Mouse (Mus musculus) midbrain, postnatal 0 days (tissue): ENCODE measurements around the gene Gm10964. TPM values are rescaled to one million over a fixed set of nuclear protein-coding genes. Genes with fewer than 3 reads are reported as not detected.

Experiments
- ATAC-seq: fragments of 200-750 bp; cut with Nextera tagmentation; 2 replicates; pipeline ENCODE4 v1.8.0; 2017; ENCODE audit warnings: moderate number of reproducible peaks, mild to moderate bottlenecking, moderate TSS enrichment, moderate library complexity; ENCODE audit not compliant: low FRiP score
- DNase-seq: peaks from one replicate; pipeline ENCODE4 v3.0.0-alpha.2; 2015; ENCODE audit warnings: low spot score
- H3K27ac ChIP-seq: fragments of 300-500 bp; sonication (generic); 2 replicates; pipeline ENCODE4 v1.5.1; 2014; ENCODE audit warnings: low read depth, mild to moderate bottlenecking, low read length, mixed read lengths
- H3K27me3 ChIP-seq: fragments of 300-500 bp; sonication (generic); 2 replicates; pipeline ENCODE4 v1.6.1; 2014; ENCODE audit warnings: low read length, control low read depth, mixed read lengths; ENCODE audit not compliant: insufficient read depth
- H3K36me3 ChIP-seq: fragments of 300-500 bp; sonication (generic); 2 replicates; pipeline ENCODE4 v1.6.1; 2014; ENCODE audit warnings: low read length, control low read depth, mixed read lengths; ENCODE audit not compliant: insufficient read depth
- H3K4me1 ChIP-seq: fragments of 300-500 bp; sonication (generic); 2 replicates; pipeline ENCODE4 v1.6.1; 2014; ENCODE audit warnings: mild to moderate bottlenecking, control low read depth, antibody characterized with exemption, low read length, mixed read lengths; ENCODE audit not compliant: insufficient read depth
- H3K4me2 ChIP-seq: fragments of 300-500 bp; sonication (generic); 2 replicates; pipeline ENCODE4 v1.6.1; 2014; ENCODE audit warnings: low read depth, mild to moderate bottlenecking, low read length, mixed read lengths; ENCODE audit not compliant: poor library complexity, severe bottlenecking
- H3K4me3 ChIP-seq: fragments of 300-500 bp; sonication (generic); 2 replicates; pipeline ENCODE4 v1.5.1; 2014; ENCODE audit warnings: low read depth, mild to moderate bottlenecking, low read length, moderate library complexity
- H3K9ac ChIP-seq: fragments of 300-500 bp; sonication (generic); replicated peaks from 2 replicates; pipeline ENCODE4 v1.6.1; 2014; ENCODE audit warnings: mild to moderate bottlenecking, low read length, moderate library complexity, mixed read lengths; ENCODE audit not compliant: poor library complexity, severe bottlenecking
- H3K9me3 ChIP-seq: fragments of 300-500 bp; sonication (generic); 2 replicates; pipeline ENCODE4 v1.6.1; 2016; ENCODE audit warnings: low read length, control low read depth
- CTCF ChIP-seq: IDR thresholded peaks from 2 replicates; pipeline ENCODE4 v1.5.1; 2016; ENCODE audit warnings: antibody characterized with exemption, mild to moderate bottlenecking
- WGBS: fragments of 180-500 bp; shearing (Covaris S2); extraction: QIAGEN DNeasy Blood & Tissue Kit; methylation state at CpG from one replicate; pipeline ENCODE4 v1.1.7; 2014; 5-methylcytosine and 5-hydroxymethylcytosine counted together
- polyA plus RNA-seq: library from polyadenylated mRNA; unstranded; fragments of >200 nt; fragmentation: Nextera tagmentation; extraction: Ambion mirVana; gene quantifications from 2 replicates; pipeline ENCODE4 v1.2.1, GENCODE M21; 2015
- total RNA-seq: library from RNA; depleted of rRNA; stranded (reverse); fragments of >200 nt; gene quantifications from 2 replicates; pipeline ENCODE4 v1.2.3, GENCODE M21; 2014

Gene Gm10964
- total and polyA plus RNA-seq, 2 experiments from 2014 or later, result not detected

DNA sequence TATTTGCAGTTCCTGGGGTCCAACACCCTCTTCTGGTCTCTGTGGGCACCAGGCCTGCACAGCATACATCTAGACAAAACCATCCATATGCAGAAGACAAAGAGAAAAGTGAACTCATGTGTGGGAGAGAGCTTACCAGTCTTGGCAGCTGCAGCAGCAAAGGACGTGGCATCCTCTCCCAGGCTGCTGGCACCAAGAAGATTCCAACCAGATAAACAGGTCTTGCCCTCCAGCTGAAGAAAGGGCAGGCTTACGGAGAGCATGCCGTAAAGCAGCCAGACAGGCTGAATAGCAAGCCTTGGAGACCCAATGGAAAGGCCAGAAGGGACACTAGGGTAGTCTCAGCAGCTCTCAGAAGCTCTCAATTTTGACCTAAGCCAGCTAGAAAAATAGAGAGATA lies 7.0 kb upstream of the Gm10964 start:
- DNase-seq (no peak), ATAC-seq (no peak)
- Histone ChIP-seq H3K9me3 (no peaks in the 10 kb centered on the region), H3K4me1 (peaks cover 16% of the 10 kb centered on the region; the same call in 1 of the 2 replicates), H3K4me2 (no peak overlapping the region), H3K36me3 (no peaks in the 10 kb centered on the region; the same call in 1 of the 2 replicates), H3K4me3 (no peak overlapping the region), H3K27me3 (no peaks in the 10 kb centered on the region), H3K9ac (no peak overlapping the region), H3K27ac (no peak overlapping the region)
- no peak for TF ChIP-seq CTCF
- WGBS, result 91% methylated on average over 3 of the region's 3 CpGs

DNA sequence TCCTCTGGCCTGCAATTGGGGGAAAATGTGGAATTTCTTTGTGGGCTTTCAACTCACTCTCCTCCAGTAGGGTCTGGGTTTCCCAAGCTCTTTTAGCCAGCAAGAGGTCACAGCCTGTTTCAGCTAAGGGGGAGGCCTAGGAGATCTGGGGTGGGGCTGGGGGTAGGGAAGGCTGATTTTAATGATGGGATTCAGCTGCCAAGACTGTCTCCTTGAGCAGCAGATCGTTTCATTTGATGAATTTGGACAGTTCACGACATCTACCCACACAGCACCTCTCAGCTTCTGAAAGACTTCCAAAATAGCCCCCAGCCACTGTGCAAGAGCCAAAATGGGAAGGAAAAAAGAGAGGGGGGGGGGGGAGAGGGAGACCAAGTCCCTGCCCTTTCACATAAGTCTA lies 6.0 kb upstream of the Gm10964 start:
- no peak for ATAC-seq
- Histone ChIP-seq H3K27ac (no peak overlapping the region), H3K4me1 (peaks cover 16% of the 10 kb centered on the region; the same call in 1 of the 2 replicates), H3K9me3 (no peaks in the 10 kb centered on the region), H3K9ac (no peak overlapping the region), H3K27me3 (no peaks in the 10 kb centered on the region), H3K4me2 (no peak overlapping the region), H3K4me3 (no peak overlapping the region), H3K36me3 (no peaks in the 10 kb centered on the region; the same call in 1 of the 2 replicates)
- 25% methylated on average over 2 of the region's 2 CpGs for WGBS
- DNase-seq, result no peak
- no peak for TF ChIP-seq CTCF

GRCm38 (mm10) chr3:103733799-103734695 lies 5.1 kb upstream of the Gm10964 start:
- H3K4me2 ChIP-seq, result peak overlapping the region; percentile 40
- no peaks in the 10 kb centered on the region for H3K9me3 ChIP-seq
- ATAC-seq, result peak; percentile 78
- peaks cover 16% of the 10 kb centered on the region; the same call in 1 of the 2 replicates for H3K4me1 ChIP-seq
- peak overlapping the region; percentile 38; the same call in 1 of the 2 replicates for H3K27ac ChIP-seq
- TF ChIP-seq CTCF, result peak; percentile 61
- no peaks in the 10 kb centered on the region for H3K27me3 ChIP-seq
- no peak overlapping the region for H3K4me3 ChIP-seq
- H3K36me3 ChIP-seq, result no peaks in the 10 kb centered on the region; the same call in 1 of the 2 replicates
- 8% methylated on average over 19 of the region's 19 CpGs for WGBS
- peak overlapping the region; percentile 48 for H3K9ac ChIP-seq
- peak; percentile 75 for DNase-seq

DNA sequence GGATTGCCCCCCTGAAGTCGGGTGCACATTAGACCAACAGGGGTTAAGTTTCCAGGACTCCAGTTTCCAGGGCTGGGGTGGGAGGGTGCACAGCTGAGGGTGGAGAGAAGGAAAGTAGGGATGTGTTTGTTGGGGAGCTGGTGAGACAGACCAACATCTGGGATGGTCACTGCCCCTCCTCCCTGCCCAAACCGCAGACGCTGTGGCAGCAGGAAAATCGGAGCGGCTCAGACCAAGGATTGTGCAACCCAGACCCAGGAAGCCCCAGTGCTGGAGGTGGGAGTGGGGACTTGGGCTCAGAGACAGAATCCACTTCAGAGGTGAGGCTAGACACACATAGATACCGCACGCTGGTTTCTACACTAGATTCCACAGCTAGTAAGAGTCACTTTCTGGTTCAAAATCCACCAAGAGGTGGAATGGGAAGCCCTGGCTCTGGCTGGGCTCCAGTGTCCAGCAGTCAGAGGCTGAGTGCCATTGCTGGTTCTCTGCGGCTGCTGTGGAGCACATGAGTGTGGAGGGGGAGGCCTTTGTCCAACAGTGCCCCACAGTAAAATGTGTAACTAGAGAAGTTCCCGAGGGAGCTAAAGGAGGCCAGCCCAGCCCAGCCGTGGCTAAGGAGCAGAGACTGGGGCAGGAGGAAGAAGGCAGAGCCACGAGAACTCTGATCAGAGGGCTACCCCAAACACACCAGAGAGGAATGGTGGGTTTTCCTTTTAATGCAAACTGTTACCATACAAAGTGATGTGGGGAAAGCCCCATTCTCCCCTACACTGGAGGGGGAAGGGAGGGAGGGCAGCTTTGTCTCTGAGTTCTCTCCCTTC lies 4.3 kb upstream of the Gm10964 start:
- DNase-seq, result peak; percentile 47
- TF ChIP-seq CTCF, result no peak
- no peak overlapping the region for H3K27ac ChIP-seq
- H3K36me3 ChIP-seq, result no peaks in the 10 kb centered on the region; the same call in 1 of the 2 replicates
- peak overlapping the region; percentile 48; the same call in 1 of the 2 replicates for H3K9ac ChIP-seq
- no peak for ATAC-seq
- H3K27me3 ChIP-seq, result no peaks in the 10 kb centered on the region
- H3K4me1 ChIP-seq, result peaks cover 16% of the 10 kb centered on the region; the same call in 1 of the 2 replicates
- 20% methylated on average over 11 of the region's 11 CpGs for WGBS
- H3K4me3 ChIP-seq, result no peak overlapping the region
- peak overlapping the region; percentile 40 for H3K4me2 ChIP-seq
- H3K9me3 ChIP-seq, result no peaks in the 10 kb centered on the region

DNA sequence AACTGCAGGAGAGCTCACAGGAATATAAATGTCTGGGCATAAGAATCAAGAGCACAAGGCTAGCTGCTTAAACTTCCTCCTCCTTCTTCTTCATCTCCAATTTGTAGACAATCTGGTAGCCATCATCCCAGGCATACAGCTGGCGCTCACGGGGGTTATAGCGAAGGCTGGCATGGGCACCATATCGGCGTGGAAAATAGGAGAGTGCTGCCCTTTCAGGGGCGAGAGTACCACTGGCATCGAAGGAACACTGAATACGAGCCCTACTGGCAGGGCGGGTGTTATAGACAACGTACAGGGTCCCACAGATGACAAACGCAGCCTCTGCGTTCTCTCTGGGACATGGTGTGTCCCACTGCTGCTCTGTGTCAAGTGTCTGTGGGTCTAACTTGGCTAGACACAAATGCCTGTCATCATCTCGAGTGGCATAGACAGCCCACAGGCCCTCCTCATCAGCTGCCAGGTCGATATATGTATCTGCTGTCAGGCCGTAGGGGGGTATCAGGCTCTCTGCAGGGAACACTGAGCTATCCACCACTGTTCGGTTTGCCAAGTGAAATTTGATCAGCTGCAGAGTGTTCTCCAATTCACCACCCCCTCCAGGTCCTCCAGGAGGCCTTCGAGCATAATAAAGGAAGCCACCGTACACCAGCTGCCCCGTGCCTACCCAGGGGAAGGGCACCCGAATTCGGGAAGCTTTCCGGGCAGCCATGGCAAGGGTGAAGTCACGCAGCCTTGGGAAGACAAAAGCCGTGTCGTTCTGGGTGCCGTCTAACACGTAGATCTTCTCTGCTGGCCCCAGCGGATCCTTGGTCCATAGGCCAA lies 3.2 kb upstream of the Gm10964 start:
- DNase-seq (no peak), ATAC-seq (no peak)
- H3K27ac ChIP-seq, result no peak overlapping the region
- no peaks in the 10 kb centered on the region for H3K27me3 ChIP-seq
- 82% methylated on average over 28 of the region's 28 CpGs for WGBS
- TF ChIP-seq CTCF, result no peak
- H3K9ac ChIP-seq, result no peak overlapping the region
- H3K36me3 ChIP-seq, result no peaks in the 10 kb centered on the region; the same call in 1 of the 2 replicates
- no peak overlapping the region for H3K4me3 ChIP-seq
- H3K4me1 ChIP-seq, result peaks cover 16% of the 10 kb centered on the region; the same call in 1 of the 2 replicates
- H3K4me2 ChIP-seq, result no peak overlapping the region
- no peaks in the 10 kb centered on the region for H3K9me3 ChIP-seq
